Mouse (Mus musculus) retina, postnatal 7 days (tissue): ENCODE results near the gene Atg10.
"Not testable (repeated sequence)": the region's sequence is repeated elsewhere in the genome, so short reads cannot be mapped to it uniquely, and the experiment has no call there.

Experiments
- DNase-seq: peaks from one replicate; pipeline ENCODE4 v3.0.0-alpha.2; 2012; ENCODE audit warnings: low read depth, low spot score

The Atg10 gene

DNA sequence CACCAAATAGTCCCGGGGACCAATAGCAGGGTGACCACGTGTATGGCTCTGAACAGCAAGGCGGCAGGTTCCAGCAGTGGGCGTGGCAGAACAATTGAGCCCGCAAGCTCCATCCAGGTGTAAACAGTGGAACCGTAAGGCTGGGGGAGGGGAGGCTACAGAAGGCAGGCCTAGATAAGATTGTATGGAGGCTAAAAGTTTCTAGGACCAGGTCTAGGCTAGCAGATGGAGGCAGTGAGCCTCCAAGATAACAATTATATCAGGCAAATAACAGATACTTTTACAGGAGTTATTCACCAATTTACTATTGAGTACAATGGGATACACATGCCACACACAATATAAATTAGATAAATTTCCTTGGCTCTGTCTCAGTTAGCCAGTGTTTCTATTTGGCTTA is 284.6 kb downstream of the Atg10 start:
- DNase-seq, result no peak

DNA sequence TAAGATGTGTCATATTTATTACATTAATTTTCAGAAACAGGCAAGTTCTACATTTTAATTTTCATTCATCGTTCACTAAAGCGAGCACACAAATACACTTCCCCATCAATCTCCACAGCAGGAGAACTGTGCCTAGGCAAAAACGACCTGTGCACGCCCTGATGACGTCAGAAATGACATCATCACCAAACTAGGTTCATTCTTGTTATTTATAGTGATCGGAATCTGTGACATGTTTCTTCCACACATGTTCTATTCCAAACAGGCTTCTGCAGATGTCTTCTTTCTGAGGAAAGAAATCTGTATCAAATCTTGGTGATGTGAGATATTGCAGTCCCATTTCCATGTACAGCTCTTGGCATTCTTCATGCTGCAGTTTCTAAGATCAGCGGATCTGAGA is 287.9 kb downstream of the Atg10 start:
- no peak for DNase-seq

DNA sequence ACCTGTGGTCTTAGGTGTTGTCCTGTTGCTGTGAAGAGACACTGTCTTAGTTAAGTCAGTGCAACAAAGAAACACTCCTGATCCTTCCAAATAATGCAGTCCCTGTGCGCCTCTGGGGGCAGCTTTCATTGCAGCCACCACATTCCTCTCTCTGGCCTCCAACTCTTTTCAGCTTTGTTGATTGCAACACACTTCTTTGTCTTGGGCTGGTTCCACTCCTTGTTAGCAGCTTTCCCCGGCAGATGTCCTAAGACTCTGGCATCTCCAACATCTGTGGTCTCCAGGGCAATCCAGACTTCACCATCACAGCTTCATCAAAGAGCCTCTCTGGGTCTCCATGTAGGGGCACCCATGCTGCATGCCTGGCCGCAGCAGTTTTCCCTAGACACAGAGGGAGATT is 290.5 kb downstream of the Atg10 start:
- no peak for DNase-seq

DNA sequence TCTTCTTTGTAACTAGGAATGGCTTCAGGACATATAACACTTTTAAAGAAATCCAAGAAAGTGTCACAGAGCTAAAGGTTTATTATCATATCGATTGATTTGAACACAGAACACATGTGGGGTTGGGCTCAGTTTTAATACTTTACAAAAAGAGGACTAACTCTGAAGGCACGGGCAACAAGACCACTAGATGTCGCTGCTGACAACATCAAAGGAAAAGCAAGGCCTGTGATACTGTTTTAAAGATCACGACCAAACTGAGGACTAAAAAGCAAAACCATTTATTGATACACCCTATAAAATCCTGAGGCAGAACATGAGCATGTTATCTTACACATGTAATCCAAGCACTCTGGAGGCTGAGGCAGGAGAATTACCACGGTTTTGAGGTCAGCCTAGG is 293.9 kb downstream of the Atg10 start:
- peak; percentile 56 for DNase-seq

DNA sequence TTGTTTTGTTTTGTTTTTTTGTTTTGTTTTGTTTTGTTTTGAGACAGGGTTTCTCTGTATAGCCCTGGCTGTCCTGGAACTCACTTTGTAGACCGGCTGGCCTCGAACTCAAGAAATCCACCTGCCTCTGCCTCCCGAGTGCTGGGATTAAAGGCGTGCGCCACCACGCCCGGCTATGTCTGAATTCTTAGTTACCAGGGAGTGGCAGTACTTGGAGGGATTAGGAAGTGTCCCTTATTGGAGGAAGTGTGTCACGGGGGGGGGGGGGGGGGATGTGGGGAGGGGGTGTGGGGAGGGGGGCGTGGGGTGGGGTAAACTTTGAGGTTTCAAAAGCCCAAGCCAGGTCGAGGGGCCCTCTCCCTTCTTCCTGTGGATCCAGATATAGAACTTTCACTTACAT is 295.5 kb downstream of the Atg10 start:
- DNase-seq, result not testable (repeated sequence)

DNA sequence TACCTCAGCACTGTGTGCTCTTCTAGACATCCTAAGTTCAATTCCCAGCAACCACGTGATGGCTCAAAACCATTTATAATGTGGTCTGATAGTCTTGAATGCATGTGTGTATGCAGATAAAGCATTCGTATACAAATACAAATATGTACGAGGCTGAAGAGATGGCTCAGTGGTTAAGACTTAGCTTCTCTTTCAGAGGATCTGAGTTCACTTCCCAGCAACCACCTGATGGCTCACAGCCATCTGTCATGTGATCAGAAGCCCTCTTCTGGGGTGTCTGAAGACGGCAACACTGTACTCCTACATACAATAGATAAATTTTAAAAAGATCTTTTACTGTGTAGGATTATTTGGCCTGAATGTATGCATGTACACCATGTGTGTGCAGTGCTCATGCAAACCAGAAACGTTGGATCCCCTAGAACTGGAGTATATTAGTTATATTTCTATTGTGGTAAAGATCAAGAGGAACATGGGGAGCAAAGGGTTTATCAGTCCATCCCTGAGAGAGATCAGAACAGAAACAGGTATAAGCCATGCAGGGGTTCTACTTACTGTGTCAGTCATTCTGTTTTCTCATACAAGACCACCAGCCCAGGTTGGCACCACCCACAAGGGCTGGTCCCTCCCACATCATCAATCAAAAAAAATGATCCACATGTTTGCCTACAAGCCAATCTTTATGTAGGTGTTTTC is 296.7 kb downstream of the Atg10 start:
- no peak for DNase-seq

DNA sequence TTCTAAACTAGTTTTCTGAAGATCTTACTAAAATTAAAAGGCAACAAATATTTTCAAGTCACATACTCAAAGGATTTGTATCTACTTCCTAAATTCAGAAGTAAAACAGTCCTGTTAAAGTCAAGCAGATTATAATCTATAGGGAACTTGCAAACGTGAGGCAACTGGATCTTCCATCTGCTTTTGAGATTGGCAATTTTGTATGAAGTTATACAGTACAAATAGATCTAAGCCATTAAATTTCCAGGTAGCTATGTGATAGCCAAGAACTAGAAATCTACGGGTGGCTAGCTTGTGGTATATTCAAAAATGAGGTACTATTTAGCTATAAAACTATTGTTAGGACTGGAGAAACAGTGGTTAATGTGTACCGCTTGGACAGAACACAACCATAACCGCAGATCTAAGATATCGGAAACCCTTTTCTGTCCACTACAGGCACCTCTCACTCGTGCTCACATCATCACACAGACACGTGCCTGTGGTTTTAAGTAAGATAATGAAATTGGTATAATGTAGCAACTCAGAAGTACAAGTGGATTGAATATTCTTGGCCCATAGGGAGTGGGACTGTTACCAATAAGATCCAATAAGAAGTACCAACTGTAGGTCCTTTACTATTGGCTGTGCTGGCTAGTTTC is 297.5 kb downstream of the Atg10 start:
- no peak for DNase-seq

DNA sequence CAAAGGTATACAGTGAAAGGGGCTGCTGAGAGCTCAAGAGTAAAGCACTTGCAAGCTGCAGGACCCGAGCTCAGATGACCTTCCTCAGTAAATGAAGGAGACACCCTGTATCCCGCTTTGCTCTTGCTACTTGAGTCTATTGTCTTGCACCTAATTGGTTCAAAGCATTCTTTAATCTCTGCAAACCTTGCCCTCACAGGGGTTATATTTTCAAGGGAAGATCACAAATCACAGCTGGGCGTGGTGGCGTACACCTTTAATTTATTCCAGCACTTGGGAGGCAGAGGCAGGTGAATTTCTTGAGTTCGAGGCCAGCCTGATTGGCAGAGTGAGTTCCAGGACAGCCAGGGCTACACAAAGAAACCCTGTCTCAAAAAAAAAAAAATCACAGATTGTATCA is 298.6 kb downstream of the Atg10 start:
- DNase-seq, result no peak

DNA sequence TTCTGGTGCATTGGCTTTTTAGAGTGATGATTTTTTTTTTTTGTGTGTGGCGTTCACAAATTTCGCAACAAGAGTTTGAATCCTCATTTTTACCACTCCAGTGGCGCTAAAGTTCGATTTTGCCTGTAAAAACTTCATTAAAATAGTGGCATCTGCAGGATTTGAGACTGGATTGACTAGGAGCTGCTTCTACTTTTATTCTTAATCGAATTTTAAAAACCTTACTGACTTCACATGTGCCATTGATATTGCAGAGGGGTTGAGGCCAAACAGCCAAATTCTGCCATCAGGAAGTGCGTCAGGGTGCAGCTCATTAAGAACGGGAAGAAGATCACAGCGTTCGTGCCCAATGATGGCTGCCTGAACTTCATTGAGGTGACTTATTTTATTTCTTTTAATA is 299.7 kb downstream of the Atg10 start:
- DNase-seq, result no peak

DNA sequence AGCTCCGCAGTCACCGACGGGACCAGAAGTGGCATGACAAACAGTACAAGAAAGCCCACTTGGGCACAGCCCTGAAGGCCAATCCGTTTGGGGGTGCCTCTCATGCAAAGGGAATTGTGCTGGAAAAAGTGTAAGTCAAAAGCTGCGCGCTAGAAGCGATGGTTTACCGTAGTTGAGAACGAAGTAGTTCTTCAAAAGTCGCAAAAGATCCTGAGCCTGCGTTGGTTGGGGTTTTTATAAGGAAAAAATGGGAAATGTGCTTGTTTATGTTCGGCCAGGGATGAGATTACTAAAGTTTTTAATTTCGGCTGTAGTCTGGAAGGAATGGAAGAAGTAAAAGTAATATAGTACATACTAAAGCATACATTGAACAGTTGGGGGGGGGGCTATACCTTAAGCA is 300.2 kb downstream of the Atg10 start:
- not testable (repeated sequence) for DNase-seq

DNA sequence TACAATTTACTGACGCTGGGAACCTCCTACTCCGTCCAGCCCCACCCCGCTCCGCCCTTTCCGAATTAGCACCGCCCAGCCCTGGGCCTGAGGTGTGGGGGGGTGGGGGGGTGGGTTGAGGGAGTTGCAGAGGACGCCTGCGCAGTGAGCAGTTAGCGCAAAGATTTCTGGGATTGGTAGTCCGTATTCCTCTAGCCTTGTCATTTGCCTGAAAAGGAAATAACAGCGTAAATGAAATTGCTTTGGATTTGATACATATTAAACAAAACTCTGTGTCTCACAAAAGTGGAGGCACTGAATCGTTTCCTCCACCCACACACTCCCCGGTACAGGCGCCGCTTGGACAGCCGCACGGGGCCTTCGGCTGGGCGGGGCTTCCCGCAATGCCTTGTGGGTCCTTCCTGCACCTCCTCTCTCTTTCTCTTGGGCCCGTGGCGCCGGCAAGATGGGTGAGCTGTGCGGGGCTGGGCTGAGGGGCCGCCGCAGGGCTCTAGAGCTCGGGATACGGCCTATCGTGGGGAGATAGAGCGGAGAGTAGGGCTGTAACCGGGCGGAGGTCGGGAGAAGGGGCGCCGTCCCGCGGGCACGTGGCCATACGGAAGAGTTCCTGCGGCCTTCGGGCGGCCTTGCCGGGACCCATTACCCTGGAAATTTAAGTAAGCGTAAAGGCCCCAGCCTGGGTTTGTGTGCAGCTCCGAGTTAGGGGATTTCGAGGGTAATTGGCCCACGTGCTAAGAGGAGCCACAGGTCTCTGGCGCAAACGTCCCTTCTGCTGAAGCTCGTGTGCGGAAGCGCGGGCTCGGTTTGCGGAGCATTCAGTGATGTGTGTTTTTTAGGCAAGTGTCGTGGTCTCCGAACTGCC is 300.8 kb downstream of the Atg10 start, which contains the start of gene Rps23:
Gene Rps23, plus strand, starts transcription at position 208 of the 862 bp plus-strand sequence.
- peak; percentile 90 for DNase-seq

DNA sequence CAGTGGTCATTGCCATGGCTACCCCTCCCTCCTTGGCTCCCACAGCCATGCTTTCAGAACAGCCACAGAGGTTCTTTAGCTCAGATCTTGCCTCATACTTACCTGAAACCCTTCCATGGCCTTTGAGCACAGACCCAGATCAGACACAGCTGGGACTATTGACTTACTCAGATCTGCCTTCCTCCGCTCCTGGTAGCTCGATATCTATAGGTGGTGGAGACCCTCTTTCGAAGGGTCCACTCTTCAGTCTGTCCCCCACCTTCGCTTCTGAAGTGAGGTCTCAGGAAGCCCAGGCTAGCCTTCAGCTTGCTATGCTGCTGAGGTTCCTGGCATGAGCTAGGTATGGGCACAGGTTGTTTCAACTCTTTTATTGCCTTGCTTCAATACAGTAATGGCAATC is 309.0 kb downstream of the Atg10 start:
- DNase-seq, result no peak

DNA sequence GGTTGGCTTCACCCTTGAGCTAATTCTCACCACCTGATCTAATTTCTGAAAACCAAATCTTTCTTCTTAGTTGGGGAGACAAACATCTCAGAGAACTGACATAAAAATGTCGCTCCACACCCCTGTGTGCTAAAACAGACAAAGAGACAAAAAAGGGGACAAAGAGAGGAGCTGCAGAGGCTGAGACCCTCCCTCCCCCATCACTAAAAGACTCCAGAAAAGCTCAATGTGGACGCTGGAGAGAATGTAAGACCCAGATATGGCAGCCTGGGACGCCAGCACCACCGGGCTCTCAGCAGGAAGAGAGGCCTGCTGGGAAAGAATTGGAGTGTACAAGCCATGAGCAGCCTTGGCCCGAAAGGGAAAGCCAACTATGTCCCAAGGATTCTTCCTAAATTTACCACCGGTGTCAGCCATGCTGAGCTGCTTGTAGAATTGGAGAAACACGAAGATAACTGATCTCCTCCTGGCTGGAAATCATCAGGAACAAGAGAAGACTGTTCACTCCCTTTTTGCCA is 310.0 kb downstream of the Atg10 start:
- DNase-seq, result no peak

DNA sequence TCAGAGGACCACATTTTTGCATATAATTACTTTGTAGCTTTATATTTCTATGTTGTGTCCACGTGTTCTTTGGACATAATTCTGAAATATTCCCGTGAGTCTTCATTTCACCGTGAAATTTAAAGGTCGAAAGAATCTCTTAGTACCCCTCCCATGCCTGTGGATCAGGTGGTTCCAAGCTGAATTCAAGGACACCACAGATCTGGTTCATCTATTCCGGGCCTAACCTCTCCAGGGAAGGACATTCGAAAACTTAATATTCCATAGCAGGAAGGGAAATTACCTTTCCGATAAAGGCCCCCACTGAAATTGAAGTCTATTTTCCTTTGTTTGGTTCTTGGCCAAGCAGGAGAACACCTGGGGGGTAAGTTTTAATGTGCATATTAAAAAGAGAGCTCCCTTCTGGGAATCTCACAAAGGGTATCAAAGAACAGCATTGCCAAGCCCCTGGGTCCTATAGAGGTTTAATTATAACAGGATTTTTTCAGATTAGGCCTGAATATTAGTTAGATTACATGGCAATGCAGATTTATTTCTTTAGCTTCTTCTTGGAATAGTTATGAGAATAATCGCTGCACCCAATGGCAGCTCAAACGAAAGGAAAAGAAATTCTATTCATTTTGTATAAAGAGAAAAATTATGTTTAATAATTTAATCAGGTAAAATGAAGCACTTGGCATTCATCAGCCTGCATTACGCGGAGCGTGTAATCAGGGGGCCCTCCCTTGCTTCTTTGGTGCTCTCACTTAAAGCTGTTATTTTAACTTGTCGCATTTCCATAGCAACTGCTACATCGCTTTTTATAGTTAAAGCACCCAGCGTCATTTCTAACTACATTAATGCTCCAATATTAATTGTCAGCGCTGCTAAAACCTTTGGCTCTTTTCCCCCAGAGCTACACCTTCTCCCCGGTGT is 310.8 kb downstream of the Atg10 start:
- DNase-seq, result no peak

DNA sequence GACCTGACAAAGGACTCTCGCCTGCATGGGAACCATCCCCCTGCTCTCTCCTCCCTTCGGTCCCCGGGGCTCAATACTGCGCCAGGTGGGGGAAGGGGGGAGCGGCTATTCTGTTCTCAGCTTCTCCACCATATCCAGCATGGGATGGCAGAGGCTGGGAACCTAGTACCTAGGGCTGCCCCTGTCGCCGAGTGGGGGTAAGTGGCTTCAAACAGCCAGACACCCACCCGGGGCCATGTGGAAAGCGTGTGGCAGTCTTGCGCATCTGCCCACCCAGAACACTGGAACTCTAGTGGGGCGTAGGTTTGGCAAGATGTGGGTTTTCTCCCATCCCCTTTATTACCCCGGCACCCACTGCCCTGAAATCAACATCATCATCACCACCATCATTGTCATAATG is 316.4 kb downstream of the Atg10 start:
- DNase-seq, result no peak

DNA sequence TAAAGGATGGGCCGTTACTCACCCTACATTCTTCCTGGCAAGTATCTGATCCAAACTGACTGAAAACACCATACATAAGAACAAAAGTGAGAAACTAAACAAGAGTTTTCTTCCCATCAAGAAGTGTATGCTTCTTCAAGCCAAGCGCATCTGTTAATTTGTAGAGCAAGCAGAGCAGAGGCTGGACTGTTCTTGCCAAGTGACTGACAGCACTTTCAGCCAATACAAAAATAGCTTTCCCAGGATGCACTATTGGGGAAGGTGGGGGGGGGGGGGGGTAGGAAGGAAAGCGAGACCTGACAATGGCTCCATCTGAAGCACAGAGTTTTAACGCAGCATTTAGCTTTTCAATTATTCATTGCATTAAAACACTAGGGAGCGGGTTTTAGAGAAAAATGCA is 318.6 kb downstream of the Atg10 start, which contains the start of gene Atp6ap1l:
Gene Atp6ap1l, minus strand, starts transcription at position 180 of the 400 bp plus-strand sequence.
- DNase-seq, result no peak

DNA sequence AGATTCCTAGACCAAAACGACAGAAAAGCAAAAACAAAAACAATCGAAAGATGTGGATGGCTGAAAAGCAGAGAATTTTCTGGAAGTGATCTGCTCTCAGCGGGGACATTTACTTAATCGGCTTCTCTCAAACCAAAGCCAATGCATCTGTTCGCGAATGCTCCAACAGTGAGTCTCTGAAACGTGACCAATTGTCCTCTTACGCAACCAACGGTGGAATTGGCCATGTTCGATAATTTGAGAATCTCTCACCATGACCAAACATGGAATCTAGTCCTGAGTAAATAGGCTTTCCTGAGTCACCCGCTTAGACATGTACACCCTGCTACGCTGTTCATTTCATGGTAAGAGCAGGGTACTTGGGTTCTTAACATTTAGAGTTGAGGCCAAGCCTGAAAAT is 326.9 kb downstream of the Atg10 start:
- no peak for DNase-seq

DNA sequence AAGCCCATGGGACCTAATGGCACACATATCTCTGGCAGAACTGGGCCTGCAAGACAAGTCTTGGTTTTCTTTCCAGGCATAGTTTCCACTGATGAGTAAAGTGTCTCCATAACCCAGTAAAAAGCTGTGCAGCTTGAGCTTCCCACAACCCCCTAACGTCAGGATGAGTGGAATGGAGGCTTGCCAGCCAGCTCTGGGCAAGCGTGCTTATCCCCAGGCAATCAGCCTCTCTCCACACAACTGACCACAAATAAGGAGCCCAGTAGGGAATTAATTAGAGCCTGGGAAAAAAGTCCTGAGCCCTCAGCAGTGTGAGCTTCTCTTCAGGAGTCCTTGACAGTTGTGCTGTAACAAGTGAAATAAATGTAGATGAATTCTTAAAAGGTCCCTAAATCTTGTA is 327.7 kb downstream of the Atg10 start:
- no peak for DNase-seq

DNA sequence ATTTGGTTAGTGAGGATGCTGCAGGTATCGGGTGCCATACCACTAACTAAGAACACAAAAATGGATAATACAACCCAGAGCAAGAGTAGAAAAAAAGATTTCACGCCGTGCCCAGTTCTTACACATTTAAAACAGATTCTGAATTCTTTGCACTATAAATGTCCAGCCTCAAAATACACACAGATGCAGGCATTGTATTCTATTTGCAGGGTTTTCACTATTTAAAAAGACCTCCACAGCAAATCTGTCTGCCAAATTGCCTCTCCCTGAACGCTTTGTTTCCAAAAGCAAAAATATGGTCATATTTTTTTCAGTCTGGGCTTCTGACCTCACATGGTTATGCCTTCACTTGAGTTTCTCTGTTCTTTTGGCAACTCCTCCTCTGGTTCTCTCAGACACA is 328.9 kb downstream of the Atg10 start:
- DNase-seq, result no peak

DNA sequence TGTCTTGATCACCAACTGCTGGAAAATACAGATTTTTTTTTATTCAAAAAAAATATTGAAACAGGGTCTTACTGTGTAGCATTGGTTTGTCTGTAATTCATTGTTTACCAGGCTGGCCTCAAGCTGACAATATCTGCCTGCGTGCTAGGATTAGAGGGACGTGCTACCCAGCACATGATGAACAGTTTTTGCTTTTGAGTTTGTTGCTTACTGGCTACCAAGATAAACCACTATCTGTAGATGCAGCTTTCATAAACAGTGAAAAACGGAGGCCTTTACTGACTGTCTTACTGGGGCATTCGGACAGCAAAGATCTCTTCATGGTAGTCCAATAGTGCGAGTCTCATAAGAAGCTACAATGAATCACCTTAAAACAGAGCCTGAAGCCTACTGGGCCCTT is 333.7 kb downstream of the Atg10 start:
- no peak for DNase-seq

DNA sequence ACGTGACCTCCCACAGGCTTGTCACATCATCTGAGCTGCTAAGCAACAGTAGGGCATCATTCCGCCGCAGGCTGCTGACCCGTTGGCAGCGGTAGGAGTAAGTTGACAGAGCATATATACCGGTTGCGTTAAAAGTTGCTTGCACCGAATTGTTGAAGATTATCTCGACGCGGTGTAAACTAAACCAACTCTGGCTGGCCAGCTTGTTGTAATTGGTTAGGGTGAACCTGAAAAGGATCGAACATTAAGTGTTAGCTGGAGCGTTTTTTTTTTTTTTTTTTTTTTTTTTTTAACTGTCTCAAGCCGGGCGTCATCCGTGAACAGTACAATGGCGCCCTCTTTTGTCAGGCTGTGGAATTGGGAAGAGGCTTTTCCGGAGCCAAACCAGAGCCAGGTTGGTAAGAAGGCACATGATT is 337.2 kb downstream of the Atg10 start:
- peak; percentile 62 for DNase-seq
